Mouse (Mus musculus) gastrocnemius, postnatal 36 days (tissue): Measurements from ENCODE around the gene Psmd2. TPM values are rescaled to one million over a fixed set of nuclear protein-coding genes. Genes with fewer than 3 reads are reported as not detected.

ENCODE experiments used
- DNase-seq, 2 experiments: peaks; one replicate each; pipeline ENCODE4 v3.0.0; 2022
- intact Hi-C: fragments of 180-260 bp; cut with DNase I; formaldehyde crosslinking; loops from one replicate; pipeline ENCODE4 v1.15.1; 2025
- long read RNA-seq, 2 experiments: library from polyadenylated mRNA; stranded (forward); transcript quantifications; one replicate each; pipeline ENCODE4 v2.0.0; 2021
- total RNA-seq, 2 experiments: library from RNA; stranded (reverse); gene quantifications; 2 replicates each; pipeline ENCODE4 v1.2.3; 2021

Gene Psmd2
- total RNA-seq = 100 to 1,000 TPM; 189 to 197 TPM
- long read RNA-seq, experiment 1, transcript Psmd2-201 (21 exons, 2,961 nt) = major isoform, 107 of 175 reads
- long read RNA-seq, experiment 1, partial matches to known transcripts = 58 of 175 reads
- long read RNA-seq, experiment 1, other reads (novel, unspliced or antisense) = 10 of 175 reads
- long read RNA-seq, experiment 2, transcript Psmd2-201 (21 exons, 2,961 nt) = major isoform, 172 of 251 reads
- long read RNA-seq, experiment 2, partial matches to known transcripts = 73 of 251 reads
- long read RNA-seq, experiment 2, other reads (novel, unspliced or antisense) = 6 of 251 reads

GRCm38 (mm10) chr16:20651076-20651946, at the start of gene Psmd2:
Gene Psmd2, plus strand, starts transcription at chr16:20651652.
- intact Hi-C loops = no loop called here
- DNase-seq = peak; percentile 95

GRCm38 (mm10) chr16:20604705-20605104, 46.7 kb upstream of the Psmd2 start:
- intact Hi-C loops = loop anchor here (5.0 kb wide), 1 partner anchor 42 kb away; no protein-coding TSS in a partner anchor
- DNase-seq = no peak

GRCm38 (mm10) chr16:20610501-20611356, 40.7 kb upstream of the Psmd2 start:
- peak; percentile 55 to 74 for DNase-seq
- intact Hi-C loops = no loop called here

- DNase-seq = peak; percentile 78
- intact Hi-C loops = no loop called here
These were observed 39.9 kb upstream of the Psmd2 start, which contains the start of the genes Eef1akmt4, Gm49333 and Alg3 for GRCm38 (mm10) chr16:20611357-20612227. Gene Eef1akmt4, plus strand, starts transcription at chr16:20611593. Gene Gm49333, plus strand, starts transcription at chr16:20611610. Gene Alg3, minus strand, starts transcription at chr16:20611735.

GRCm38 (mm10) chr16:20619541-20620398, 31.7 kb upstream of the Psmd2 start:
- DNase-seq = no peak
- intact Hi-C loops = no loop called here

- no peak for DNase-seq
- intact Hi-C loops = no loop called here
These were observed 31.1 kb upstream of the Psmd2 start for GRCm38 (mm10) chr16:20620399-20620735.

GRCm38 (mm10) chr16:20620751-20621190, 30.7 kb upstream of the Psmd2 start:
- intact Hi-C loops = no loop called here
- no peak for DNase-seq

GRCm38 (mm10) chr16:20621191-20621990, 30.1 kb upstream of the Psmd2 start, which contains the start of gene Camk2n2:
Gene Camk2n2, minus strand, starts transcription at chr16:20621287.
- intact Hi-C loops = no loop called here
- peak; percentile 42 for DNase-seq

- intact Hi-C loops = no loop called here
- DNase-seq = peak in 1 of 2 experiments; percentile 55
These were observed 29.3 kb upstream of the Psmd2 start for GRCm38 (mm10) chr16:20621991-20622685.

GRCm38 (mm10) chr16:20623211-20623610, 28.2 kb upstream of the Psmd2 start:
- no peak for DNase-seq
- intact Hi-C loops = no loop called here

- no peak for DNase-seq
- intact Hi-C loops = no loop called here
These were observed 22.5 kb upstream of the Psmd2 start for GRCm38 (mm10) chr16:20628871-20629391.

- no peak for DNase-seq
- intact Hi-C loops = no loop called here
These were observed 21.5 kb upstream of the Psmd2 start, which contains the start of gene Ece2 for GRCm38 (mm10) chr16:20629731-20630634. Gene Ece2, plus strand, starts transcription at chr16:20629828.

- no peak for DNase-seq
- intact Hi-C loops = no loop called here
These were observed 14.0 kb upstream of the Psmd2 start for GRCm38 (mm10) chr16:20637410-20637809.

GRCm38 (mm10) chr16:20638367-20638766, 13.1 kb upstream of the Psmd2 start:
- intact Hi-C loops = no loop called here

GRCm38 (mm10) chr16:20642161-20642560, 9.3 kb upstream of the Psmd2 start:
- DNase-seq = peak; percentile 60 to 68
- intact Hi-C loops = no loop called here

More at GRCm38 (mm10) chr16:20638367-20638766, 13.1 kb upstream of the Psmd2 start:
- no peak for DNase-seq

- intact Hi-C loops = loop anchor here (1.0 kb wide), 1 partner anchor 135 kb away; no protein-coding TSS in a partner anchor
- DNase-seq = no peak
These were observed 7.5 kb upstream of the Psmd2 start for GRCm38 (mm10) chr16:20643911-20644310.
